Mouse (Mus musculus) brain, embryonic 14.5 days (tissue): ENCODE measurements around the gene Tdpoz5. TPM values are rescaled to one million over a fixed set of nuclear protein-coding genes. Genes with fewer than 3 reads are reported as not detected.
"Not testable (repeated sequence)": the region's sequence is repeated elsewhere in the genome, so short reads cannot be mapped to it uniquely, and the experiment has no call there.

Experiments used
- DNase-seq: peaks from one replicate; pipeline ENCODE4 v3.0.0-alpha.2; 2011; ENCODE audit warnings: low read depth
- polyA plus RNA-seq: library from polyadenylated mRNA; depleted of rRNA; stranded (reverse); fragments of >200 nt; gene quantifications from 2 replicates; pipeline ENCODE4 v1.2.3, GENCODE M21; 2012; rRNA removed

Tdpoz5 gene
- not detected in 2 replicates for polyA plus RNA-seq

DNA sequence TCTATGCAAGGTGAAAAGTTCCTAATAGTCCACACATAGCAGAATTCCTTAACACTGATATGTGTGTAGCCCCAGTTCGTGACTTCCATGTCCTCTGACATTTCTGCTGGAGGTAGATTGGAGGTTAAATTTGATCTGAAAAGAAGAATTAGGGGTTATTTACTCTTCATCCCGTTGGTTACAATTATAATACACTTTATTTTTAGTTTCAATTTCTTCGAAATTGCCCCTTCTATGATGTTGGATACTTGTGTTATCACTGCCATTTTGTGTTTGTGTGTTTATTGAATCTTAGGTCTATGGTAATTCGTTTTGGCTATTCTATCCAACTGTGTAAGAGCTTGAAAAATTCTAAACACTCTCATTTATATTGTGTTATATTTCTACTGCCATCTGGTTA lies at the start of gene Tdpoz5:
TSS of gene Tdpoz5 (minus strand) at position 101 of the 400 bp plus-strand sequence.
- DNase-seq, result not testable (repeated sequence)

DNA sequence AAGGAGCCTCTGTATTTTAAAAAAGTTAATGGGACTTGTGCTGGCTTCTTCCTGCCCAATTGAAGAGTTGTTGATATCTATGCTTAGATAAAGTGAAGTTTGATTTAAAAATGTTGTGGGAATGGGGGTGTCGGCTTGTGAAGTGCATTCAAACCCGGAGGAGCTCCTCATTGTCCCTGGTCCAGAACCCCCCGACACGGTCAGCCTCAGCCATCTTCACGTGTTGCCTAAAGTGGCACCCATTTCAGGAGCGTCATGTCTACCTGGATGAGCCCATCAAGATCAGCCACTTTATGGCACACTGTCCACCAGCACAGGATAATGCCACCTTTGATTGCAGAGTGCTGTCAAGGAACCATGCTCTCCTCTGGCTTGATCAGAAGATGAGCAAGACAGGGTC lies 7.8 kb upstream of the Tdpoz5 start:
- DNase-seq, result not testable (repeated sequence)

DNA sequence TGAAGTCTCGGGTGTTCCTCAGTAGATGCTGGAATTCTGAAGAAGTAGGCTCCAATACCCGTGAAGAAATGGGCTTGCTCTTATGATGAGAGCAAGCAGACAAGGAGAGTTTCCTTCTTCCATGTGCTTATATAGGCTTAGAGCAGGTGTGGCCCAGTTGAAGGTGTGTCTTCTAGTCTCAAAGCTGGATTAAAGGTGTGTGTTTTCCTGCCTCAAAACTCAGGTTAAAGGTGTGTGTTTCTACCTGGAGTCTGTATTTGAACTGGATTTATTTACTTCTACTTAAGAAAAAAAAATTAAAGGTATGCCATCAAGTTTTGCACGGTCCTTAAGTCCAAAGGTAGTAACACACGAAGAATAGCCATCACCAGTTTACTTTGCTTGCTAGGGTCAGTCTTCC lies 17.7 kb downstream of the Tdpoz5 start, which contains the start of gene Gm9117:
TSS of gene Gm9117 (minus strand) at position 101 of the 400 bp plus-strand sequence.
- DNase-seq, result not testable (repeated sequence)

DNA sequence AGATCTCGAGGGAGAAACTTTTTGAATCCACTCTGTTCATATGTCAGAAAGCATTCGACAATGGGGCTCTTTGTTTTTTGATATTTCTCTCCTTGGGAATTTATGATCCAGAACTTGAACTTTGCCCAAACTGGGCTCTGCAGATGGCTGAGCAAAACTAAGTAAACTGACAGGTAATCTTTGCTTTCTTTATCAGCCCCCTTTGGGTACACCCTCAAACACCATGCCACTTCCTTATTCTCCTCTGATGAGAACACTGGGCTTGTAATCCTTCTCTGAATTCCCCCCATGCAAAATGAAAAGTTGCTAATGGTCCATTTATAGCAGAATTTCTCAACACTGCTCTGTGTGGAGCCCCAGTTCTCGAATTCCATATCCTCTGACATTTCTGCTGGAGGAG lies 22.7 kb downstream of the Tdpoz5 start:
- not testable (repeated sequence) for DNase-seq

Other genes with a start within 250 kb of the Tdpoz5 start
- gene Gm5773, start 188.3 kb downstream of the Tdpoz5 start, polyA plus RNA-seq, result not detected in 2 replicates
- not detected in 2 replicates for gene Tdpoz4, start 164.9 kb downstream of the Tdpoz5 start, polyA plus RNA-seq
- not detected in 2 replicates for gene Tdpoz3, start 135.3 kb downstream of the Tdpoz5 start, polyA plus RNA-seq
- not detected in 2 replicates for gene Gm9117, start 17.8 kb downstream of the Tdpoz5 start, polyA plus RNA-seq
- not detected in 2 replicates for gene Gm9125, start 93.6 kb upstream of the Tdpoz5 start, polyA plus RNA-seq
- not detected in 2 replicates for gene Gm10697, start 111.3 kb upstream of the Tdpoz5 start, polyA plus RNA-seq
- not detected in 2 replicates for gene Gm10696, start 216.9 kb upstream of the Tdpoz5 start, polyA plus RNA-seq
- gene Gm5286, start 235.4 kb upstream of the Tdpoz5 start, polyA plus RNA-seq, result not detected in 2 replicates